Mouse (Mus musculus): ENCODE measurements around the gene Grm4.

DNA sequence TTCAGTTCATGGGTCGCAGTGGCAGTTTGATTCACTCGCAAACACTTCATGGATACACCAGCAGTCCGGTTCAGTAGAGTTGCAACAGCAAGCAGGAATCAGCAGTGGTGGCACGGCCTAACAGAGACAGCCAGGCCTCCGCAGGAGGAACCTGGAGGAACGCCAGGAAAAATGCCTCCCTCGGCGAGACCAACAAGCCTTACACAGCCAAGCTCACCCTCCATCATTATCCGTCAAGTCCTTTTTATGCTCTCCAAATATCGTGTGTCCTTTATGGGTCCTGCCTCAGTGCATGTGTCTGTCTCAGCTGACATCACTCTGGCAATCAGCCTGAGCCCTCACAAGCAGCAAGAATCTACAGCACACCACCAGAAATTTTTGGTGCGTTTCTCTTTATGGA lies 138.3 kb downstream of the Grm4 start:
- TF ChIP-seq GATA1 (IDR thresholded peaks at IDR 0.05; ENCODE audit: borderline replicate concordance, low read length) (no peak), FLI1 (IDR thresholded peaks at IDR 0.05; ENCODE audit: low read length) (no peak)
